Mouse (Mus musculus): ENCODE measurements around the gene Panx2. TPM values are rescaled to one million over a fixed set of nuclear protein-coding genes. Genes with fewer than 3 reads are reported as not detected.

The Panx2 gene
- polyA plus RNA-seq, 1 experiment from 2014 or later: 1.9 TPM

DNA sequence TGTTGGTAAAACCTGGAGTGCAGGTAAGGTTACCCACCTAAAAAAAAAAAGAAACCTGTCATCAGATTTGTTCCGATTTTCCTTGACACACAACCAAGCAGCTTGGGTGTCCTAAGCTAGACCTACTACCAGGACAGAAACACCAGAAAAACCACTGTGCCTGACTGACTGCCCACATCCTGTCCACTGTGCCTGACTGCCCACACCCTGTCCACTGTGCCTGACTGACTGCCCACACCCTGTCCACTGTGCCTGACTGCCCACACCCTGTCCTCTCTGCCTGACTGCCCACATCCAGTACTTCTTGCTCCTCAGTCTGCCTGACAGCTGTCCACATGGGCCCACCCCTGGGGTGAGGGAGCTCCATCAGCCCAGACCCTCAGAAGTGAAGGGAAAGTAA lies 47.4 kb downstream of the Panx2 start:
- no peak for DNase-seq (ENCODE audit: low spot score)
- Histone ChIP-seq H3K27me3 (ENCODE audit: insufficient read depth, poor library complexity, severe bottlenecking) (no peaks in the 10 kb centered on the region), H3K4me3 (no peak overlapping the region), H3K36me3 (peaks cover 100% of the 10 kb centered on the region), H3K9me3 (no peaks in the 10 kb centered on the region), H3K27ac (no peak overlapping the region), H3K4me1 (no peaks in the 10 kb centered on the region)
- WGBS: 94% methylated on average over 1 of the region's 1 CpGs

GRCm38 (mm10) chr15:89110147-89110546 lies 50.6 kb downstream of the Panx2 start:
- H3K27me3 ChIP-seq (ENCODE audit: insufficient read depth, poor library complexity, severe bottlenecking): no peaks in the 10 kb centered on the region
- H3K9me3 ChIP-seq: no peaks in the 10 kb centered on the region
- H3K27ac ChIP-seq: no peak overlapping the region
- H3K4me3 ChIP-seq: no peak overlapping the region
- H3K4me1 ChIP-seq: no peaks in the 10 kb centered on the region
- 81% methylated on average over 9 of the region's 9 CpGs for WGBS
- no peak for DNase-seq (ENCODE audit: low spot score)
- H3K36me3 ChIP-seq: peaks cover 91% of the 10 kb centered on the region

DNA sequence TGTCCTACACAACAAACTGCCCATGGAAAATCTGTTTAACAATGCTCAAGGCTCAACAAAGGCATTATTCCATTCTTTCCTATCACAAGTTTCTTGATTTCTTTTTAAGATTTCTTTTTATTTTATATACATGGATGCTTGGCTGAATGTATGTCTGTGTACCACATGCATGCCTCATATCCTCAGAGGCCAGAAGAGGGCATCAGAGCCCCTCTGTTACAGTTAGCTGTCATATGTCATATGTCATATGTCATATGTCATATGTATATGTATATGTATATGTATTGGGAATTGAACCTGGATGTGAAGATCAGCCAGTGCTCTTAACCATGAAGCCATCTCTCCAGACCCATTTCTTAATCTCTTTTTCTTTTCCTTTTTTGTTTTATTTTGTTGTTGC lies 58.5 kb downstream of the Panx2 start:
- Histone ChIP-seq H3K4me3 (no peak overlapping the region), H3K4me1 (peaks cover 23% of the 10 kb centered on the region), H3K36me3 (peaks cover 60% of the 10 kb centered on the region), H3K27me3 (ENCODE audit: insufficient read depth, poor library complexity, severe bottlenecking) (no peaks in the 10 kb centered on the region), H3K27ac (no peak overlapping the region), H3K9me3 (no peaks in the 10 kb centered on the region)
- DNase-seq (ENCODE audit: low spot score): no peak

DNA sequence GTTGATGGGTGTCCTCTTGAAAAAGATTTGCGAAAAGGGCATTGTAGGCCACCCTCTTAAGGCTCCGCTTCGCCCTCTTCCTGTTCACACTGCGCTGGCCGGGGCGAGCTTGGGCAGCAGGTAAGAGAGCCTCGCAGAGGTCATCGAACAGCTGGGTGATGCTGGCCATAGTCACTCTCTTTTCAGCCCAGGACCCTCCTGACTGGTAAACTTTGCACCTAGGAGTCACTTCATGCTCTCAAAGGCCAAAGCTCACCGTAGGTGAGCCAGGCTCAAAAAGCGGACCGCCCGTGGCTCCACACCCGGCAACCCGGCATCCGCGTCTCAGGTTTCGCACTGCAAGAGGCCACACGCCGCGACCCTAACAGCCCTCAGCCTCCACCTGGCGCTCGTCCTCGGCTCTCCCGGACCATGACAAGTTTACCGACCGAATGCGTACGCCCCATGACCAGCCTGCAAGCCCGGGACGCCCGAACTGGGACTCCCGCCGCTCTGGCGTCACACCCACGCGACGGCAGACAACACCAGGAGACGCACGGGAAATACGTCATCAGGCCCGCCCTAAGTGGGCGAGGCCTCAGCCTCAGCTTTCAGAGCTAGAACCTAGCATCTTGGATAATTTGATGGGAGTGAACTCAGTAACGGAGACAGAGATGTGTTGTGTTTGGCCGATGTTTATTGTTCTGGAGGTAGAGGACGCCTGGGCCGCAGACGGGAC lies 63.3 kb downstream of the Panx2 start, which contains the start of gene Tubgcp6:
TSS of gene Tubgcp6 (minus strand) at position 464 of the 718 bp plus-strand sequence.
- no peaks in the 10 kb centered on the region for H3K27me3 ChIP-seq (ENCODE audit: insufficient read depth, poor library complexity, severe bottlenecking)
- H3K4me1 ChIP-seq: peaks cover 40% of the 10 kb centered on the region
- peak within 1 kb of the TSS; percentile 92 for H3K27ac ChIP-seq
- H3K9me3 ChIP-seq: no peaks in the 10 kb centered on the region
- DNase-seq (ENCODE audit: low spot score): peak; percentile 97
- WGBS: under 1% methylated on average over 47 of the region's 47 CpGs
- peaks cover 37% of the 10 kb centered on the region for H3K36me3 ChIP-seq
- peak within 1 kb of the TSS; percentile 89 for H3K4me3 ChIP-seq

Other genes starting within 250 kb of the Panx2 start
- 14.6 and 15.2 TPM in 2 replicates for gene Alg12, start 240.4 kb upstream of the Panx2 start, polyA plus RNA-seq (2016; fragmentation: Nextera tagmentation; extraction: Ambion mirVana)
- gene Creld2, start 240.1 kb upstream of the Panx2 start, polyA plus RNA-seq (2016; fragmentation: Nextera tagmentation; extraction: Ambion mirVana): 98.6 and 126 TPM in 2 replicates
- gene Pim3, start 197.5 kb upstream of the Panx2 start, polyA plus RNA-seq (2016; fragmentation: Nextera tagmentation; extraction: Ambion mirVana): 68.1 and 73.7 TPM in 2 replicates
- gene Ttll8, start 105.3 kb upstream of the Panx2 start, polyA plus RNA-seq (2016; fragmentation: Nextera tagmentation; extraction: Ambion mirVana): not detected in 2 replicates
- not detected in 2 replicates for gene Mlc1, start 80.7 kb upstream of the Panx2 start, polyA plus RNA-seq (2016; fragmentation: Nextera tagmentation; extraction: Ambion mirVana)
- gene Mov10l1, start 76.8 kb upstream of the Panx2 start, polyA plus RNA-seq (2016; fragmentation: Nextera tagmentation; extraction: Ambion mirVana): 45.0 and 85.0 TPM in 2 replicates
- gene Trabd, start 15.4 kb downstream of the Panx2 start, polyA plus RNA-seq (2016; fragmentation: Nextera tagmentation; extraction: Ambion mirVana): 63.0 and 67.6 TPM in 2 replicates
- 9.5 and 11.8 TPM in 2 replicates for gene Selenoo, start 29.4 kb downstream of the Panx2 start, polyA plus RNA-seq (2016; fragmentation: Nextera tagmentation; extraction: Ambion mirVana)
- 15.4 and 17.1 TPM in 2 replicates for gene Tubgcp6, start 63.4 kb downstream of the Panx2 start, polyA plus RNA-seq (2016; fragmentation: Nextera tagmentation; extraction: Ambion mirVana)
- 18.5 and 19.0 TPM in 2 replicates for gene Hdac10, start 69.0 kb downstream of the Panx2 start, polyA plus RNA-seq (2016; fragmentation: Nextera tagmentation; extraction: Ambion mirVana)
- gene Mapk12, start 81.0 kb downstream of the Panx2 start, polyA plus RNA-seq (2016; fragmentation: Nextera tagmentation; extraction: Ambion mirVana): 25.4 and 26.4 TPM in 2 replicates
- 4.2 and 4.8 TPM in 2 replicates for gene Mapk11, start 89.9 kb downstream of the Panx2 start, polyA plus RNA-seq (2016; fragmentation: Nextera tagmentation; extraction: Ambion mirVana)
- gene Plxnb2, start 121.1 kb downstream of the Panx2 start, polyA plus RNA-seq (2016; fragmentation: Nextera tagmentation; extraction: Ambion mirVana): 106 and 117 TPM in 2 replicates
- 23.1 and 23.5 TPM in 2 replicates for gene Dennd6b, start 136.8 kb downstream of the Panx2 start, polyA plus RNA-seq (2016; fragmentation: Nextera tagmentation; extraction: Ambion mirVana)
- 12.4 and 23.5 TPM in 2 replicates for gene Ppp6r2, start 151.8 kb downstream of the Panx2 start, polyA plus RNA-seq (2016; fragmentation: Nextera tagmentation; extraction: Ambion mirVana)

Measured in heart, embryonic 10.5 days (tissue).